Mouse (Mus musculus): ENCODE results near the gene Sytl3.
A peak's percentile ranks its signal among the peaks of the same experiment; 100 is the strongest.
"Not testable (repeated sequence)": the region's sequence is repeated elsewhere in the genome, so short reads cannot be mapped to it uniquely, and the experiment has no call there.

Sytl3 gene

DNA sequence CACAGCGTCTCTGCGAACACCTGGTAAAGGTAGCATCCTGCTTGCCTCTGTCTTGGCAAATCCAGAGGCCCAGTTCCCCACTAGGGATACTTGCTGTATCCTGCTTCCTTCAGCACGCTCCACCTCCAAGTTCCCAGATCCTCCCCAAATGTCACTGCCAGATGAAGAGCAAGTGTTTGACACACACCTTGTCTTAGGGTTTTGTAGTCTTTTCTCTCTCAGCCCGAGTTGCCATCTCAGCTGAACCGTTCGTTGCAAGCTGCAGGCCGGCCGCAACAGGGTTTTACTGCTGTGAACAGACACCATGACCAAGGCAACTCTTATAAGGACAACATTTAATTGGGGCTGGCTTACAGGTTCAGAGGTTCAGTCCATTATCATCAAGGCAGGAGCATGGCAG is 12.1 kb upstream of the Sytl3 start:
- not testable (repeated sequence) for DNase-seq

- not testable (repeated sequence) for DNase-seq
Observed at GRCm38 (mm10) chr17:6647452-6647851, 11.4 kb upstream of the Sytl3 start.

DNA sequence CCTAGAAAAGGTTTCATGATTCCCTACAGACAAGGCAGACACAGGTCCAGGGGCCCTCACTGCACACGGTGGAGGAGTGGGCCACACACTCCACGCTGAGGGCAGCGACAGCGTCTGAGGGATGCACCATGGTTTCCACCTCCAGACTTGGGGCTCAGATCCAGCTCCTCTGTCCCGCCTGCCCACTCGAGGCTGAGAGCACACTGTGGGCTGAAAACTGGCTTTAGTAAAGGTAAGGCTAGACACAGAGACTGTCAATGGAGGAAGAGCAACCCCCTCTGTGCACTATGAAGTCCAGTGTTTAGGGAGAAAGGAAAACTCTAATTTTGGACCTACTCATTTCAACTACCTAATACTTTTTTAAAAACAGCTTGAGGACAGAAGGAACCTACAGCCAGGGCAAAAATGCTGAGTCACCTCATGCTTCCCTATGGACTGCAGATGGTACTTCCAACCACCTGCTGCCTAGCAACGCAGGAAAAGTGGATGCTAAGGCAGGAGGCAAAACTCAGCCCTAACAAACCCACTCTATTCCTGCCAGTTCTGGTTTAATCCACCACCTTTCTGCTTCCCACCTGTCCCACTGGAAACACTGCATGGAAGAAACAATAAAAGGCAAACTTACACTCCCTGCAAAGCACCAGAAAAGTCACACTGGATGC is 7.9 kb upstream of the Sytl3 start:
- not testable (repeated sequence) for DNase-seq

GRCm38 (mm10) chr17:6653341-6653946 is 5.4 kb upstream of the Sytl3 start:
- not testable (repeated sequence) for DNase-seq

DNA sequence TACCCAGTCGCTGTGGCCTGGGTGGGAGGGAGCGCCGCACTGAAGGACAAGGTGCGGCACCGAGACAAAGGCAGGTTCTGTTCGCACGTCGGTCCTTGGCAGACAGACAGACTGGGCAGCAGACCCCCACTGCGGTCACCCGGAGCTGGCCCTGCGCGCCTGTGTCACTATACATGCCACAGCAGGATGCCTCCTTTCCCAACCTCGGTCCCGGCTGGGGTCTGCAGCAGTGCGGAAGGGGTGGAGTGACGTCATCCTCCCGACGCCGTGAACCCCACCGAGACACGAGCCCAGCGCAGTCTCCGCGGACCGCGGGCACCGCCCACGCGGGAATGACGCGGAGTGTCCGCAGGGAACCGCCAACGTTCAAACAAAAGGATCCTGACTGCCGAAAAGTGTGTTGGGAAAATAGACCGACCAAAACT is 3.8 kb upstream of the Sytl3 start:
- peak; percentile 43 for DNase-seq

DNA sequence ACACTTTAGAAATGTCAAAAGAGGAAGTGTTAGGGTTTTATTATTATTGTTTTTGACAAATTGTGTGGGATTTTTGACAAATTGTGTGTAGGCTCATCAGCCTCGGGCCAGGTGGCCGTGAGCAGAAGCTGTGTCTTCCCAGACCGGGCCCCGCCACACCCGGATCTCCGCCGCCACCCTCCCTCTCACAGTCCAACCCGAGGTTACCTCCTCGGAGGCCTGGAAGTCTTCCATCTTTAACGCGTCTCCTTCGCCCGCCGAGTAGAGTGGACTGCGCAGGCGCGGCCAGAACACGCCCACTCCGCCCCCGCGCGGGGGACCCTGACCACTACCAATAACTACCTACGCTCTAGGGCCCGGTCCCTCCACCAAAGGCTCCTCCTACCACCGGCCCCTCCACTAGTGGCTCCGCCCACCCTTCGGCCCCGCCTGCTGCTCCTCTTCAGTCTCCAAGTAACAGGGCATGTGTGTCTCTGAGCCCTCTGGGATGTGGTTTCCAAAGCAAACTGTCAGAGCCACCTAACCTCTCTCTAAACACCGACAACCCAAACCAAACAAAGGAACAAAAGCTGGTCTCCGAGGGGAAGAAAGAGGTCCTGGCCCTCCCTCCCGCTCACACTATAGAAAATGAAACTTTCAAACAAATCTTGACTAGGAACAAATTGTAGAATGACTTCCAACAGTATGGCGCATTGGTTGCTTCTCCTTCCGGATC is 3.2 kb upstream of the Sytl3 start, which contains the start of gene Dynlt1f:
TSS of gene Dynlt1f (minus strand) at position 334 of the 715 bp plus-strand sequence.
- DNase-seq, result peak; percentile 78

GRCm38 (mm10) chr17:6656471-6656870 is 2.4 kb upstream of the Sytl3 start:
- not testable (repeated sequence) for DNase-seq

DNA sequence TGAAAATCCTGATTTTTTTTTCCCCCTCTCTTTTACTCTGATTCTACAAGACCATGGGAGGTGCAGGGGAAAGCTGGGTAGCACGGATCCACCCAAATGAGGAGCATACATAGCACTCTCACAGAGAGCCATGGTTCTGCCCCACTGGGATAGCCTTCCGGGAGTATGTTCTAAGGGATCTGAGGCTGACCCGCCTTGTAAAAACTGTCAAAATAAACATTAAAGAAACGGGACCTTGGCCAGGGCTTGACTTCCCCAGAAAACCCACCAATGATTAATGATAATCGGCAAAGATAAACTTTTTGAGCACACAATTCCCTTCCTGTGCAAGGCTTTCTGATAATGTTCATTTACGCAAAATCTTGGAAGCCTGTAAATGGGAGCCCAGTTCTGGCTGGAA is 1.7 kb downstream of the Sytl3 start:
- not testable (repeated sequence) for DNase-seq

DNA sequence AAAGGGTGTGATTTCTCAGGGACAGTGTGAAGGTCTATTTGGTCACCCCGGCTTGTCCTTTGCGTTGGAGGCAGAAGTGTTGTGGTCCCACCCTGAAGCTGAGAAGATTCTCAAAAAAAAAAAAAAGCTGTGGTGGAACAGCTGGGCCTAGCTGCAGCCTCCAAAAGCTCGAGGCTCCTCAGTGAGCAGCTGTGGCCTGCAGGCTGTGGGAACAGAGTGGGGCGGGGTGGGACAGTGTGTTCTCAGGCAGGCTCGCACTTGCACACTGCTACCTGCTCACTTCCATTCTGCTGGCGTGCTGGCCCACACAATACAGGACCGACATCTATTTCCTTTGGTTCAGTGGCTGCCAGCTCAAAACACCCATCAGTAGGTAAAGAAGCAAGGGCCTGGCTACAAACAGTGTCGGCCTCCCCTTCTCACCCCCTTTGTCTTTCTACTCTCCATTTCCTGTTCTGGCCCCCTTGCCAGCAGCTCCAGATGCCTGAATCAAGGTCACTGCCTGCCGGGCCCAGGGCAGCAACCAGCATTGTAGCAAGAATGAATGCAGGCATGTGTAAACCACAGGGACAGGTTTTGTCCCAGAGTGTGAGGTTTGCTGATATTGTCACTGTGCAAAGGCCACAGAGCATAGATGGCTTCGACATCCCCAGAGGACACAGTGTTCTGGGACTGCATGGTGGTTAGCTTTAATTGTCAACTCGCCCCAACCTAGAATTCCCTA is 2.4 kb downstream of the Sytl3 start:
- DNase-seq, result not testable (repeated sequence)

DNA sequence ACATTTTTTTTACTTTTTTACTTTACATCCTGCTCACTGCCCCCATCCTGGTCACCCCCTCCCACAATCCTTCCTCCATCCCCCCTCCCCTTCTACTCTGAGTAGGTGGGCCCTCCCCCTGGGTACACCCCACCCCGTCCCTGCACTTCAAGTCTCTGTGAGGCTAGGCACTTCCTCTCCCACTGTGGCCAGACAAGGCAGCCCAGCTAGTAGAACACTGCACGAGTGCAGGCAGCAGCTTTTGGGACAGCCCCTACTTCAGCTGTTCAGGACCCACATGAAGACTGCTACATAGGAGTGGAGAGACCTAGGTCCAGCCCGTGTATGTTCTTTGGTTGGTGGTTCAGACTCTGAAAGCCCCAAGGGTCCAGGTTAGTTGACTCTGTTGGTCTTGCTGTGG is 3.9 kb downstream of the Sytl3 start:
- not testable (repeated sequence) for DNase-seq

GRCm38 (mm10) chr17:6665389-6665788 is 6.5 kb downstream of the Sytl3 start:
- not testable (repeated sequence) for DNase-seq

GRCm38 (mm10) chr17:6668522-6668921 is 9.6 kb downstream of the Sytl3 start:
- DNase-seq, result not testable (repeated sequence)

GRCm38 (mm10) chr17:6674297-6674696 is 15.4 kb downstream of the Sytl3 start:
- not testable (repeated sequence) for DNase-seq

DNA sequence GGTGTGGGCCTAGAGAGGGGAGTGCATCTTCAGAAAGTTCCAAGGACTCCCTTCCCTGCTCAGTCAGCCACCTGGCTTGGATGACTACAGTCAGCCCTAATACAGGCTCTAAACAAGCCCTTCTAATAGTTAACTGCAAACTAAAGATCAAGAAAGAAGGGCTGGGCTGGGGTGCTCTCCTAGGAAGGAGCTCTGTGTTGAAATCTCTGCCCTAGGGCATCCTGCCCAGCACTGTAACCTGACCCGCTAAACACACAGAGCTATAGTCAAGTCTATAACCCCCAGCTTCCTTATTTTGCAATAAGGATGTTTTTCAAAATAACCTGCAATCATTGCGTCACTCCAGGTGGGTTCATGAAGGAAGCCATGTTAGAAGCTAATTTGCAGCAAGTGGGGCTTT is 19.2 kb downstream of the Sytl3 start:
- DNase-seq, result not testable (repeated sequence)

DNA sequence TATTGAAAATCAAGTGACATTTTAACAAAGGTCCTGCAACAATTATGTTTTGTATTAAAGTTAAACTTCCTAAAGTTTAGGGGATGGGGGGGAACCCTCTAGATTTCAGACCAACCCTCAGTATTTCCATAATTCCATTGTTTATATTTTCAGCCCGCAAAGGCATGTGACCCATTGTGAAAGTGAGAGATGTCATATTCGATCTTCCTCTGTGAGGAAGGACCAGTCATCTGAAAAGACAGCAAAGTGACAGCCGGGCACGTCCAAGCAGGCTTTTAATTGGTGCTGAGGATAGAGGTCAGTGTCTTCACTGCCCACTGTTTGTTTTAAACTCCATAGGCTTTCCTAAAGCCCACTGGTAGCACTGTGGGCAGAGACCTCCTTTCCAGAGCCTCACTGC is 22.8 kb downstream of the Sytl3 start:
- not testable (repeated sequence) for DNase-seq

GRCm38 (mm10) chr17:6683702-6684101 is 24.8 kb downstream of the Sytl3 start:
- DNase-seq, result not testable (repeated sequence)

GRCm38 (mm10) chr17:6684464-6685287 is 25.8 kb downstream of the Sytl3 start:
- DNase-seq, result not testable (repeated sequence)

DNA sequence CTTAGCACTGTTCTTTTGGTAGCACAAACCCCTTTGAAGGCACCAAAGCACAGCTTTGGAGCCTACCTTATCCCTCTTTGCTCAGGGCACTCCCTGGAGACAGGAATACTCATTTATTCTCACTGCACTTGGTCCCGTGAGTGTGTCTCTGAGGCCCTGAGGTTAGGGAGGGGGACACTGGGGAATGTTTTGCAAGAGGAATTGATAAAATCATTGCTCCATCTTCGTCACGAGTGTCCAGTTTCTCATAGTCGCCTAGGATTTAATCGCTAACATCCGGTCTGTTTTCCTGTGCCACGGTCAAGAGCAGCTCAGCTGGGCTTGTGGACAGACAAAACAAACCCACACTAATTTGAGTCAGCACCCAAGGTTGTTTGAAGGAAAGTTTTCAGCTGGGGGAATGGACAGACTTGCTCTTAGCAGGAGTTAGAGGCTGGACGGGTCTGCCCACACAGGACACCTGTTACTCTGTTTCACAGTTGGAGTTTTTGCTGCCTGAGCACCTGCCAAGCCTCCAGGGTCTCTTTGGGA is 26.5 kb downstream of the Sytl3 start:
- not testable (repeated sequence) for DNase-seq

DNA sequence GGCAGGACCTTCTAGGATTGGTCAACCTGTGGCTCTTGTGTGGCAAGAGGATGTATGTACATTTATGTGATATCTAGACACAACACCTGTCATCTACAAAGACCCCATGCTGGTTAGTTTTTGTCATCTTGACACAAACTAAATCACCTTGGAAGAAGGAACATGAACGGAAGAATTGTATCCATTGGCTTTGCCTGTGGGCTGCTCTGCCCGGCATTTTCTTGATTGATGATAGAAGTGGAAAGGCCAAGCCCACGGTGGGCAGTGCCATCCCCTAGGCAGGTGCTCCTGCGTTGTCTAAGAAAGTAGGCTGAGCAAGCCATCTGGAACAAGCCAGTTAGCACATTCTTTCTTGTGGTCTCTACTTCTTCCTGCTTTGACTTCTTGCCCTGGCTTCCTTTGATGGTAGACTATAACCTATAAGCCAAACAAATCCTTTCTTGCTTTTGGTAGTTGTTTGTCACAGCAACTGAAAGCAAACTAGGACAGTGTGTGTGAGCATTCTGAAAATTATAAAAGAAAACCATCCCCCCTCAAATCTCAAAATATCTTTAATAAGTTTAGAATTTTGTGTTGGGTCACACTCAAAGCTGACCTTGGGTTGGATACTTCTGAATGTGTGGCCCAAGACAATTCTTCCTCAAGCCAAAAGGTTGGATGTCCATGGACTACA is 27.5 kb downstream of the Sytl3 start:
- DNase-seq, result not testable (repeated sequence)

GRCm38 (mm10) chr17:6689344-6689743 is 30.5 kb downstream of the Sytl3 start:
- not testable (repeated sequence) for DNase-seq

GRCm38 (mm10) chr17:6691596-6691995 is 32.7 kb downstream of the Sytl3 start:
- DNase-seq, result peak; percentile 88
